In the genomic region with DNA sequence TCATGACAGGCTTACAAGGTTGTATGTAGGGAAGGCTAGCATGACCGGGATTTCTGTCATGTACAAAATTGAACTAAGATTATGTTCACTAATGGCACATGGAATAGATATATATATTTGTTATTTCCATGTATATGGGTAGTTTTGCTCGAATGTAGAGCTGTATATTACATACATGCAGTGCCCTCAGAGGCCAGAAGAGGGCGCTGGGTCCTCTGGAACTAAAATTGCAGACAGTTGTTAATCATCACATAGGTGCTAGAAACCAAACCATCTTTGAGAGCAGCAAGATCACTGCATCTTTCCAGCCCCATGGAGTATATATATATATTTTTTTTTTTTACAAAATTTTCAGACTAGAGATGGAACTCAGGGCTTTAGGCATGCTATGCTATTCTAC, we compare ENCODE assay signal across 11 mouse cellular contexts. TPM values are rescaled to one million over a fixed set of nuclear protein-coding genes. Genes with fewer than 3 reads are reported as not detected.
DNase-seq lines count a peak whose midpoint lies in the region; TF ChIP-seq lines count a peak whose summit lies in the region.
"Had no signal": no experiment of that assay in that cellular context is flagged by ENCODE, and none has a peak within 500 bp of the region (broad histone marks: within the 10 kb centered on the region; RNA-seq: fewer than 3 reads in every experiment).

No protein-coding gene starts in this region.

- TF ChIP-seq CTCF in brain, embryonic 14.5 days (IDR thresholded peaks at IDR 0.05; ENCODE audit: borderline replicate concordance, extremely low read depth, insufficient read depth, insufficient read length) = peak; percentile 40; the same call in 1 of the 2 replicates

- DNase-seq in kidney, postnatal 4 days = peak; percentile 51 to 52
- DNase-seq in kidney, adult 8-10 months = no peak
- DNase-seq in thymus, postnatal 25 days = peak; percentile 31
- DNase-seq in thymus, postnatal 14 days = no peak
- no peak for DNase-seq in brain, embryonic 14.5 days (ENCODE audit: low read depth)
- no peak for DNase-seq in right cerebral cortex, adult 18-20 months
- DNase-seq in urinary bladder, adult 18-20 months (ENCODE audit: low spot score in 2 of 2) = no peak
- DNase-seq: cerebellum, postnatal 36 days; kidney, adult 9 months had no signal

- no peak for TF ChIP-seq POLR2A in brain, embryonic 14.5 days (IDR thresholded peaks at IDR 0.05; ENCODE audit: borderline replicate concordance, extremely low read depth, insufficient read depth, insufficient read length, poor library complexity, severe bottlenecking)

RNA-seq across cellular contexts. Expression of gene Pltp, which starts 11.7 kb away (rescaled TPM):
- 62.2 and 109 TPM in 2 replicates for polyA plus RNA-seq in brain, embryonic 14.5 days (2012; rRNA removed)

RNA-seq across cellular contexts. Expression of gene Neurl2, which starts 12.5 kb away (rescaled TPM):
- polyA plus RNA-seq in brain, embryonic 14.5 days (2012; rRNA removed) = 5.1 and 7.0 TPM in 2 replicates

RNA-seq across cellular contexts. Expression of gene Ctsa, which starts 13.1 kb away (rescaled TPM):
- polyA plus RNA-seq in brain, embryonic 14.5 days (2012; rRNA removed) = 125 and 165 TPM in 2 replicates

RNA-seq across cellular contexts. Expression of gene Spata25, which starts 17.4 kb away (rescaled TPM):
- polyA plus RNA-seq in brain, embryonic 14.5 days (2012; rRNA removed) = not detected in 2 replicates
- polyA plus RNA-seq: liver, embryonic 15.5 days; midbrain, embryonic 15.5 days had no signal

RNA-seq across cellular contexts. Expression of gene Zswim1, which starts 23.3 kb away (rescaled TPM):
- polyA plus RNA-seq in brain, embryonic 14.5 days (2012; rRNA removed) = 12.1 and 17.6 TPM in 2 replicates

Comparison
In these comparisons a context has a peak if more than half of its experiments do, and no peak if none do; other contexts are left out.
1. DNase-seq: peak in kidney, postnatal 4 days (2 of 2) and thymus, postnatal 25 days (single experiment); none in kidney, adult 8-10 months (0 of 2), thymus, postnatal 14 days (single experiment), brain, embryonic 14.5 days (single experiment), right cerebral cortex, adult 18-20 months (single experiment) and urinary bladder, adult 18-20 months (0 of 2).